Mouse (Mus musculus) stomach, embryonic 16.5 days (tissue): ENCODE data around the gene Dnah8. TPM values are rescaled to one million over a fixed set of nuclear protein-coding genes. Genes with fewer than 3 reads are reported as not detected.

Source experiments
- ATAC-seq: fragments of 200-750 bp; cut with Nextera tagmentation; 2 replicates; pipeline ENCODE4 v1.8.0; 2017; ENCODE audit warnings: moderate number of reproducible peaks, moderate TSS enrichment; ENCODE audit not compliant: insufficient read depth, low FRiP score
- H3K27ac ChIP-seq: fragments of 300-500 bp; sonication (generic); 2 replicates; pipeline ENCODE4 v1.5.1; 2014; ENCODE audit warnings: low read length
- H3K27me3 ChIP-seq: fragments of 300-500 bp; sonication (generic); 2 replicates; pipeline ENCODE4 v1.6.1; 2014; ENCODE audit warnings: low read length, control low read depth, mixed read lengths; ENCODE audit not compliant: control insufficient read depth, insufficient read depth
- H3K36me3 ChIP-seq: fragments of 300-500 bp; sonication (generic); 2 replicates; pipeline ENCODE4 v1.6.1; 2014; ENCODE audit warnings: low read length; ENCODE audit not compliant: control insufficient read depth, insufficient read depth
- H3K4me1 ChIP-seq: fragments of 300-500 bp; sonication (generic); 2 replicates; pipeline ENCODE4 v1.6.1; 2014; ENCODE audit warnings: low read length, control low read depth, mixed read lengths; ENCODE audit not compliant: control insufficient read depth, insufficient read depth
- H3K4me2 ChIP-seq: fragments of 300-500 bp; sonication (generic); 2 replicates; pipeline ENCODE4 v1.6.1; 2014; ENCODE audit warnings: low read depth, low read length, mixed read lengths
- H3K4me3 ChIP-seq: fragments of 300-500 bp; sonication (generic); replicated peaks from 2 replicates; pipeline ENCODE4 v1.5.1; 2014; ENCODE audit warnings: mild to moderate bottlenecking, low read length
- H3K9ac ChIP-seq: fragments of 300-500 bp; sonication (generic); 2 replicates; pipeline ENCODE4 v1.6.1; 2014; ENCODE audit warnings: low read length
- H3K9me3 ChIP-seq: fragments of 300-500 bp; sonication (generic); replicated peaks from 2 replicates; pipeline ENCODE4 v1.6.1; 2016; ENCODE audit warnings: low read length, control low read depth; ENCODE audit not compliant: control insufficient read depth
- WGBS: fragments of 180-500 bp; shearing (Covaris S2); extraction: QIAGEN DNeasy Blood & Tissue Kit; methylation state at CpG from one replicate; pipeline ENCODE4 v1.1.7; 2014; 5-methylcytosine and 5-hydroxymethylcytosine counted together
- polyA plus RNA-seq: library from polyadenylated mRNA; unstranded; fragments of >200 nt; fragmentation: Nextera tagmentation; extraction: Ambion mirVana; gene quantifications from 2 replicates; pipeline ENCODE4 v1.2.1, GENCODE M21; 2015

Dnah8 gene
- polyA plus RNA-seq, 1 experiment from 2014 or later, result 1.7 TPM

GRCm38 (mm10) chr17:30800261-30800985, 176.3 kb downstream of the Dnah8 start:
- Histone ChIP-seq H3K4me1 (no peaks in the 10 kb centered on the region), H3K9me3 (no peaks in the 10 kb centered on the region), H3K27ac (no peak overlapping the region), H3K4me3 (no peak overlapping the region), H3K4me2 (no peak overlapping the region), H3K36me3 (no peaks in the 10 kb centered on the region), H3K9ac (no peak overlapping the region), H3K27me3 (no peaks in the 10 kb centered on the region)
- no peak for ATAC-seq
- WGBS, result 91% methylated on average over 19 of the region's 19 CpGs

- Histone ChIP-seq H3K27ac (no peak overlapping the region), H3K9me3 (no peaks in the 10 kb centered on the region), H3K4me2 (no peak overlapping the region), H3K4me1 (no peaks in the 10 kb centered on the region), H3K9ac (no peak overlapping the region), H3K36me3 (no peaks in the 10 kb centered on the region), H3K27me3 (no peaks in the 10 kb centered on the region), H3K4me3 (no peak overlapping the region)
- WGBS, result 92% methylated on average over 9 of the region's 9 CpGs
- ATAC-seq, result no peak
Observed at GRCm38 (mm10) chr17:30803668-30804067, 179.5 kb downstream of the Dnah8 start.

GRCm38 (mm10) chr17:30804955-30805354, 180.8 kb downstream of the Dnah8 start:
- Histone ChIP-seq H3K4me2 (no peak overlapping the region), H3K27ac (no peak overlapping the region), H3K4me3 (no peak overlapping the region), H3K9ac (no peak overlapping the region), H3K27me3 (no peaks in the 10 kb centered on the region), H3K9me3 (no peaks in the 10 kb centered on the region), H3K36me3 (no peaks in the 10 kb centered on the region), H3K4me1 (no peaks in the 10 kb centered on the region)
- no peak for ATAC-seq
- 60% methylated on average over 8 of the region's 8 CpGs for WGBS

GRCm38 (mm10) chr17:30805511-30806059, 181.4 kb downstream of the Dnah8 start:
- no peak overlapping the region for H3K4me2 ChIP-seq
- H3K4me1 ChIP-seq, result no peaks in the 10 kb centered on the region
- no peaks in the 10 kb centered on the region for H3K27me3 ChIP-seq
- H3K9ac ChIP-seq, result no peak overlapping the region
- H3K4me3 ChIP-seq, result no peak overlapping the region
- no peak overlapping the region for H3K27ac ChIP-seq
- 37% methylated on average over 12 of the region's 12 CpGs for WGBS
- no peaks in the 10 kb centered on the region for H3K9me3 ChIP-seq
- no peaks in the 10 kb centered on the region for H3K36me3 ChIP-seq
- ATAC-seq, result no peak

- no peak for ATAC-seq
- Histone ChIP-seq H3K9me3 (no peaks in the 10 kb centered on the region), H3K4me1 (no peaks in the 10 kb centered on the region), H3K36me3 (no peaks in the 10 kb centered on the region), H3K9ac (no peak overlapping the region), H3K27me3 (no peaks in the 10 kb centered on the region), H3K4me3 (no peak overlapping the region), H3K4me2 (no peak overlapping the region), H3K27ac (no peak overlapping the region)
- WGBS, result 75% methylated on average over 15 of the region's 15 CpGs
Observed at GRCm38 (mm10) chr17:30808866-30809660, 184.9 kb downstream of the Dnah8 start.

- H3K4me2 ChIP-seq, result no peak overlapping the region
- no peak for ATAC-seq
- no peaks in the 10 kb centered on the region for H3K36me3 ChIP-seq
- no peak overlapping the region for H3K9ac ChIP-seq
- H3K27ac ChIP-seq, result no peak overlapping the region
- H3K27me3 ChIP-seq, result no peaks in the 10 kb centered on the region
- H3K9me3 ChIP-seq, result no peaks in the 10 kb centered on the region
- H3K4me1 ChIP-seq, result no peaks in the 10 kb centered on the region
- no peak overlapping the region for H3K4me3 ChIP-seq
- 81% methylated on average over 16 of the region's 16 CpGs for WGBS
Observed at GRCm38 (mm10) chr17:30809926-30810660, 185.9 kb downstream of the Dnah8 start.

- Histone ChIP-seq H3K27ac (no peak overlapping the region), H3K9me3 (no peaks in the 10 kb centered on the region), H3K9ac (no peak overlapping the region), H3K4me1 (no peaks in the 10 kb centered on the region), H3K4me3 (no peak overlapping the region), H3K27me3 (no peaks in the 10 kb centered on the region), H3K4me2 (no peak overlapping the region), H3K36me3 (no peaks in the 10 kb centered on the region)
- 95% methylated on average over 5 of the region's 5 CpGs for WGBS
- ATAC-seq, result no peak
Observed at GRCm38 (mm10) chr17:30818543-30818942, 194.4 kb downstream of the Dnah8 start.

GRCm38 (mm10) chr17:30819134-30819533, 195.0 kb downstream of the Dnah8 start:
- H3K9ac ChIP-seq, result no peak overlapping the region
- H3K36me3 ChIP-seq, result no peaks in the 10 kb centered on the region
- no peak overlapping the region for H3K27ac ChIP-seq
- no peak overlapping the region for H3K4me3 ChIP-seq
- no peaks in the 10 kb centered on the region for H3K9me3 ChIP-seq
- 93% methylated on average over 8 of the region's 8 CpGs for WGBS
- ATAC-seq, result no peak
- H3K4me1 ChIP-seq, result no peaks in the 10 kb centered on the region
- no peak overlapping the region for H3K4me2 ChIP-seq
- H3K27me3 ChIP-seq, result no peaks in the 10 kb centered on the region
